Mouse (Mus musculus) erythroblast, embryonic 14.5 days (primary cell): ENCODE measurements around the gene Surf4. TPM values are rescaled to one million over a fixed set of nuclear protein-coding genes. Genes with fewer than 3 reads are reported as not detected.
"Not testable (repeated sequence)": the region's sequence is repeated elsewhere in the genome, so short reads cannot be mapped to it uniquely, and the experiment has no call there.

Experiments used
- H3K27me3 ChIP-seq: 2 replicates; pipeline ENCODE4 v1.6.1; 2012; ENCODE audit warnings: inconsistent platforms; ENCODE audit not compliant: control insufficient read depth
- H3K36me3 ChIP-seq: 2 replicates; pipeline ENCODE4 v1.6.1; 2012; ENCODE audit warnings: mild to moderate bottlenecking, inconsistent platforms; ENCODE audit not compliant: control insufficient read depth
- H3K4me1 ChIP-seq: 2 replicates; pipeline ENCODE4 v1.6.1; 2012; ENCODE audit warnings: inconsistent platforms; ENCODE audit not compliant: control insufficient read depth
- H3K4me3 ChIP-seq: replicated peaks from 2 replicates; pipeline ENCODE3; 2012; ENCODE audit warnings: moderate library complexity, mild to moderate bottlenecking, inconsistent platforms
- H3K9me3 ChIP-seq: 2 replicates; pipeline ENCODE4 v1.6.1; 2012; ENCODE audit warnings: low read length, inconsistent platforms, mixed read lengths; ENCODE audit not compliant: control insufficient read depth
- GATA1 ChIP-seq: IDR thresholded peaks from 2 replicates; pipeline ENCODE4 v1.6.1; 2012; ENCODE audit warnings: low read length, inconsistent platforms, mixed read lengths
- TAL1 ChIP-seq: IDR thresholded peaks from 3 replicates; pipeline ENCODE4 v1.6.1; 2012; ENCODE audit warnings: low read length, inconsistent platforms, mixed read lengths
- polyA plus RNA-seq: library from polyadenylated mRNA; stranded (reverse); fragments of >175 nt; gene quantifications from 2 replicates; pipeline ENCODE4 v1.2.3, GENCODE M21; 2012

Gene Surf4
- polyA plus RNA-seq, 1 experiment: 2.2 TPM

DNA sequence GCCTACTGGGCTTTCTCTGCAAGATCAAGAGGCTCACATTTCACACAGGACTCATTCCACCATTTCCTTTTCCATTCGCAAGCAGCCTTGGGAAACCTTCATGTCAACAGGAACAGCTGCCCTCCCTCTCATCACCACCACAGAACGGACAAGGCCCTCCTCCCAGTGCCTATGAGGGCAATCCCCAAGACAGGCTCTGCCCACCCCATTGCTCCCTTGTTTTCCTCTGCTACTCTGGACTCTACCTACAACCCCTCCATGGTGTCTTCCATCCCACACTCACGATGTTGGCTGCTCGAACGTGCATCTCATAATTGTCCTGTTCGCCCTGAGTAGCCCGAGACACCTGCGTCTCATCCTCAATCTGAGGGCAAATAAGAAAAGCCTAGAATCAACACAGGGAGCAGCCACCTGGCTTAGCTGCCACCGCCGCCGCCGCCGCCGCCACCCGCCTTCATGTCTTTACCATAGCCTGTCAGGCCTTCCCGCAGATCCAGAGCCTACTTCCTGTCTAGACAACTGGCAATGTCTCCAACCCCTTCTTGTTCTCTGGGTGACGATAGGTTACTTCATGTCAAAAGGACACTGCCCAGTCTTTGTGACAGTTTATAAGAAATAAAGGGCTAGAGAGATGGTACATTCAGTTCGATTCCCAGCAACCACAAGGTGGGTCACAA is 24.9 kb downstream of the Surf4 start:
- peak overlapping the region; percentile 83 for H3K4me3 ChIP-seq
- peaks cover 70% of the 10 kb centered on the region for H3K4me1 ChIP-seq
- H3K27me3 ChIP-seq: no peaks in the 10 kb centered on the region
- no peaks in the 10 kb centered on the region for H3K9me3 ChIP-seq
- no peak for TF ChIP-seq TAL1
- TF ChIP-seq GATA1: no peak
- peaks cover 82% of the 10 kb centered on the region for H3K36me3 ChIP-seq

DNA sequence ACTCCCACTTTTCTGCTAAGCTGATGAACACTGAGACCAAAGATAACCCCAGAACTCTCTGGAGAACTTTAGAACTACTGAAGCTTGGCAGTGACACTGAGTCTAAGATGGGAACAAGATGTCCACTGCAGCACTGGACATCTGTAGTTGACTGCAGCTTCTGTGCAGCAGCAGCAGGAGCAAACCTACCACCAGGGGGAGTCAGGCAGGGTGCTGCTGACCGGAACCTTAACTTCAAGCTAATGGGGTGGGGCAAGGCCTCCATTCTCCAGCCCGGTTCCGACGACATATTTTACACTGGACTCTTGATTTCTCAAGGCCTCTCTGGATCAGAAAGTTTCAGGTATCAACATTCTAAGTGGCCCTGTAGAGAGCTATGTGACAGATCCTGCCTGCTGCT is 26.6 kb downstream of the Surf4 start:
- Histone ChIP-seq H3K9me3 (no peaks in the 10 kb centered on the region), H3K27me3 (no peaks in the 10 kb centered on the region), H3K36me3 (peaks cover 68% of the 10 kb centered on the region), H3K4me3 (no peak overlapping the region), H3K4me1 (peaks cover 69% of the 10 kb centered on the region)
- TF ChIP-seq GATA1 (no peak), TAL1 (no peak)

DNA sequence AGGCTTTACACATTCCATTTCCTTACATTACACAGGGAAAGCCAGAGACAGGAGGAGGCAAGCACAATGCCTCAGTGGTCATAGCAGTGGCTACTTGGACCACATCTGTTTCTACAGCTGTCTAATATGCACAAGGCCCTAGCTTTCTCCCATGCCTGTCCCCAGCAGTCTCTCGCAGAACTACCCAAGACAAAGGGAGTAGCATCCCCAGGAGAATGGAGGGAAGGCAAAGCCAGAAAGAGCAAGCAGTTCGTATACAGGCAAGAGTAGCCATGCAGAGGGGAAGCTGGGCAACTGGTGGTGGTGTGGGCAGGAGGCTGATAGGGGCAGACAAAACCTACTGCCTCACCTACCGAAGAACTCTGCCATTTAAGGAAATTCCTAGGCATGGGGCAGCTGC is 27.3 kb downstream of the Surf4 start:
- no peak overlapping the region for H3K4me3 ChIP-seq
- TF ChIP-seq TAL1 (no peak), GATA1 (no peak)
- no peaks in the 10 kb centered on the region for H3K27me3 ChIP-seq
- H3K36me3 ChIP-seq: peaks cover 61% of the 10 kb centered on the region
- peaks cover 69% of the 10 kb centered on the region for H3K4me1 ChIP-seq
- no peaks in the 10 kb centered on the region for H3K9me3 ChIP-seq

DNA sequence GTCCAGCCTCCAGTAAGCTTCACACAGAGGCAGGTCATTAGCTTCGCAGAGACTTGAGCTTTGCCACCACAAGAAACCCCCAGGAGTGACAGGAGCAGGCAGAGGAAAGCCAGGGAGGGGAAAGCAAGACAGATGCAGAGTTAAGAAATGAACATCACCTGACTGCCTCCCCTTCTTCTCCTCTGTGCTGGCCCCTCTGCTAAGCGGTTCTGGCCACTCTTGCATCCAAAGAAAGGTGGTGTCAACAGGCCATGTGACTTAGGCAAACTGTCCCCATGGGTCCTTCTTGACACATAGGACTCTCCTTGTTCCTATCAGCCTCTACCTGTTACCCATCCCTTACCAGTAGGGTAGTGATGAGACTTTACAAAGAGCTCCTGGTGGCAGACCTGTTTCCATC is 27.8 kb downstream of the Surf4 start:
- no peaks in the 10 kb centered on the region for H3K9me3 ChIP-seq
- H3K4me3 ChIP-seq: no peak overlapping the region
- no peaks in the 10 kb centered on the region for H3K27me3 ChIP-seq

DNA sequence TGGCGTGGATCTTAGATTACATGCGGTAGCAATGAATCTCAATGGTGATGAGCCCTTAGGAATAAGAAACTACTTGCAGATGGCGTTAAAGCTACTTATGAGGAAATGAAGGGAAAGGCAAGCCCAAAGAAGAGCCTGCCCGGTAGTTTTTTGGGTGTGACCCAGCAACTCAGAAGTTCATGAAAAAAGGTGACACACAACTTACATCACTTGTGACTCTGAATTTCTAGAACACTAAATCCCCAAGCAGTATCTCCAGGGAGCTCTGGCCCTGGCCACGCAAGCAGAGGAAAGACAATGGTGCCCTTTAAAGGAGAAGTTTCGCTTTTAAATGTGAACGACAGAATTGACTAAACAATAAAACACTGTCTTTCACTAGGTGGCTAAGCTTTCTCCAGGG is 30.4 kb downstream of the Surf4 start:
- Histone ChIP-seq H3K36me3 (peaks cover 72% of the 10 kb centered on the region), H3K4me1 (peaks cover 61% of the 10 kb centered on the region), H3K9me3 (no peaks in the 10 kb centered on the region), H3K4me3 (peak overlapping the region; percentile 92), H3K27me3 (no peaks in the 10 kb centered on the region)
- no peak for TF ChIP-seq TAL1
- TF ChIP-seq GATA1: no peak

More for the DNA sequence above, 27.8 kb downstream of the Surf4 start:
- Histone ChIP-seq H3K4me1 (peaks cover 73% of the 10 kb centered on the region), H3K36me3 (peaks cover 56% of the 10 kb centered on the region)
- no peak for TF ChIP-seq TAL1
- no peak for TF ChIP-seq GATA1

DNA sequence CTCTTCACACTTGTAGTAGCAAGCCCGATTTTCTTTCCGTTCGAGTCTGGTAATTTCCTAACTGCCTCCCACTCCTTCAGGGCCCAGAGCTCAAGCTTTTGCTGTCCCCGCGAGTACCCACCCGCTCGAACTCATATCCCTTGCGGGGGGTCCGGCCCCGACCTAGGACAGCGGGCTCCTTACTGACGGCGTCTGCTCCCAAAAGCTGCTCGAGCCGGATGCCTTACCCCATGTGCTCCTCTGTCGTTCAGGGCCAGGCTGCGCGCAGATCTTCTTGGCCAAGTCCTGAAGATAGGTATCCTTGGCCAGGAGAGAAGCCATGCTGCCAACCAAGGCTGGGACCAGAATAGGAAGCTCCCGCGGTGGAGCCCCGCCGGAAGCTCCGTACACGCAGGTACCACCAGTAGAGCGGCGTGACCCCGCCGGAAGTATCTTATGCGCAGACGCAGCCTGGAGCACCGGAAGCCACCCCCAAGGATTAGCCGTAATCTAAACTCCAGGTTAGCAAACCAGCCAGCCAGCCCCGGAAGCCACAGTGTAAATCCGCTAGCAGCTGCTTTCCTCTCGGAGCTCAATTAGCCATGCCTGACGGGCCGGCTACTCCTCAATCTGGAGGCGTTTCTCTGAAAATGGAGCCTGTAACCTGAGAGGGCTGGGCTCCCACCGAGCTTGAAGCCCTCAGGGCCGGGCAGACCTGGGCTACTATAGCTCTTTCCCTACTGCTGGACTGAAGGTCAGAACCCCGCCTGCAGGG is 31.1 kb downstream of the Surf4 start, which contains the start of gene Surf6:
Gene Surf6, minus strand, starts transcription at position 413 of the 754 bp plus-strand sequence.
- H3K27me3 ChIP-seq: no peaks in the 10 kb centered on the region
- peaks cover 55% of the 10 kb centered on the region for H3K4me1 ChIP-seq
- no peak for TF ChIP-seq TAL1
- H3K4me3 ChIP-seq: peak within 1 kb of the TSS; percentile 92
- peaks cover 72% of the 10 kb centered on the region for H3K36me3 ChIP-seq
- H3K9me3 ChIP-seq: no peaks in the 10 kb centered on the region

DNA sequence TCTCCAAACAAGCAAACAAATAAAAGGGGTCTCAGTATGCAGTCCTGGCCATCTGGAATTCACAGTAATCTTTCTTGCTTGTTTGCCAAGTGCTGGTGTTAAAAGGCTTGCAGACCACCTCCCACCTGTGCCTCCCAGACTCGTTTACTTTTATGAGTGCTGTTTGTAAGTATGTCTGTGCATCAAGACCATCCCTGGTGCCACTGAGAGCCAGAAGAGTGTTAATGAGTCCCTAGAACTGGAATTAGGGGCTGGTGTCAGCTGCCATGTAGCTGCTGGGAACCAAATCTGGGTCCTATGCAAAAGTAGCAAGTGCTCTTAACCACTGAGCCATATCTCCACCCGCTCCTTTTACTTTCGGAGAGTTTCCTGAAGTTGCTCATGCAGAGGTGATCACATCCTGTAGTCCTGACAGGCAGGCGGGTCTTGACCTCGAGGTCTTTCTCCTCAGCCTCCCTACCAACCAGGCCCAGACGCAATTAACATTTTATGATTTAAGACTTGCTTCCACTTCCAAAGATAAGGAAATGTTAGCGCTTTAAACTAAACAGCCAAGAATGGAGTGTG is 31.8 kb downstream of the Surf4 start:
- Histone ChIP-seq H3K36me3 (peaks cover 72% of the 10 kb centered on the region), H3K4me1 (peaks cover 47% of the 10 kb centered on the region), H3K4me3 (peak overlapping the region; percentile 92), H3K9me3 (no peaks in the 10 kb centered on the region), H3K27me3 (no peaks in the 10 kb centered on the region)
- TF ChIP-seq TAL1 (no peak), GATA1 (no peak)

DNA sequence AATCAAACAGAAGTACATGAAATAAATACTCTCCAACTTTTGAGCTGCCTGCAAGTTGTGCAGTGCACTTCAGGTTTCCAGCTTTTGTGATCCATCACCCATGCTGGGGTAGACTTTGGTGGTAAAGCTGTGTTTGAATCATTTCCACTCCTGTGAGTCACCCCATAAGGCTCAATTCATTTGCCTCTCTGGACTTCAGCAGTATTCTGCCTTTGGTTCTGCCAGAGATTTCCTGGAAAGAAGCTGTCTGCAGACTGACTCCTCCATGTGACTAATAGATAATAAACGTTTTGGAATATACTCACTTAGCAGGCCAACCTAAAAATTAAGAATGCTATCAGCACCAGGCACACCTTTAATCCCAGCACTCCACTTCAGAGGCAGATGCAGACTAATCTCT is 33.0 kb downstream of the Surf4 start:
- Histone ChIP-seq H3K36me3 (peaks cover 69% of the 10 kb centered on the region), H3K4me1 (peaks cover 43% of the 10 kb centered on the region), H3K4me3 (no peak overlapping the region), H3K9me3 (no peaks in the 10 kb centered on the region), H3K27me3 (no peaks in the 10 kb centered on the region)
- TF ChIP-seq TAL1: no peak
- TF ChIP-seq GATA1: no peak

DNA sequence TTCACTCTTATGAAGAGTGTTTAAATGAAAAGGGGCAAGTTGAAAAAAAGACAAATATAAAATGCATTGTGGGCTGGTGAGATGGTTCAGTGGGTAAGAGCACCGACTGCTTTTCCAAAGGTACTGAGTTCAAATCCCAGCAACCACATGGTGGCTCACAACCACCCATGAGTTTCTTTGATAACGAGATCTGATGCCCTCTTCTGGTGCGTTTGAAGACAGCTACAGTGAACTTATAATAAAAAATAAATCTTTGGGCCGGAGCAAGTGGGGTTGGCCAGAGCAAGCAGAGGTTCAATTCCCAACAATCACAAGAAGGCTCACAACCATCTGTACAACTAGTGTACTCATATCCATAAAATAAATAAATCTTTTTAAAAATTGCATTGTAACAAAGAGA is 37.8 kb downstream of the Surf4 start:
- Histone ChIP-seq H3K9me3 (no peaks in the 10 kb centered on the region), H3K36me3 (peaks cover 91% of the 10 kb centered on the region), H3K27me3 (no peaks in the 10 kb centered on the region)

DNA sequence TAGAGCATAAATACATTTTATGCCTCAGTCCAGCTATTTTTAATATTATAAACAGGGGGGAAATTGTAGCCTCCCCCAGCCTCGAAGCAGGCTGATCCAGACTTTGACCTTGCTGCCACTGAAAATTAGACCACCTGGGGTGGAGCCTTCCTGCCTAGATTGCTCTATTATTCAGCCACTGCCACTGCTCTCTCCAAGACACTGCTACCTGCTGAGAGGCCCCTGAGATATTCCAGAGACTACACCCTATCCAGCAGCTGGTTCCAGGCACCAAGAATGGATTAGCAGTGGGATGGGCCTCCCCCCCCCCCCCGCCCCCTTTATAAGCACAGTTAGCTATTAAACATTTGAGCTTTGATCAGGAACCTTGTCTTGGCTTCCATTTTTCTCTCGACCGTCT is 47.6 kb downstream of the Surf4 start:
- H3K36me3 ChIP-seq: peaks cover 24% of the 10 kb centered on the region
- H3K27me3 ChIP-seq, H3K4me3 ChIP-seq, H3K9me3 ChIP-seq, H3K4me1 ChIP-seq: not testable (repeated sequence)

More for the DNA sequence above, 37.8 kb downstream of the Surf4 start:
- Histone ChIP-seq H3K4me1 (peaks cover 6% of the 10 kb centered on the region), H3K4me3 (no peak overlapping the region)
- no peak for TF ChIP-seq TAL1
- no peak for TF ChIP-seq GATA1

DNA sequence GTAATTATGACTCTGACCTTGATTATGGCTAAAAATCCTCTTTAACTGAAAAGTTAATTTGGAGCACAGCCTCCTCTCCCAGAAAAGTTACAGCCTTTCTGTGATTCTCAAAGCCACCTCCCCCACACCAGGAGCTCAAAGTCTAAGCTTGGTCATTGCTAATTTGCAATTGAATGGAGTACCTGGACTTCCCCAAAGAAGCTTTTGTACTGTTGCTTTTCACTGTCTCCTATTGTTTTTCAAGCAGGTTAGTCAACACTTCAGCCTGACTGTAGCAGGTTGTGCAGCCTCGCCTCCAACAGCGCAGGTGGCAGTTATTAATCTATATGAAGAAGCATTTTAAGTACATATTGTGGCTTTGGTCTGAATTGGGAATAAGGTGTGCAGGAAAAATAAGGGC is 48.2 kb downstream of the Surf4 start:
- H3K4me1 ChIP-seq, H3K4me3 ChIP-seq, H3K9me3 ChIP-seq, H3K27me3 ChIP-seq: not testable (repeated sequence)
- peaks cover 18% of the 10 kb centered on the region for H3K36me3 ChIP-seq
